Mouse (Mus musculus) embryonic facial prominence, embryonic 13.5 days (tissue): ENCODE data around the gene Atxn1. TPM values are rescaled to one million over a fixed set of nuclear protein-coding genes. Genes with fewer than 3 reads are reported as not detected.

Experiments
- ATAC-seq: fragments of 200-750 bp; cut with Nextera tagmentation; 2 replicates; pipeline ENCODE4 v1.8.0; 2017; ENCODE audit warnings: low read depth; ENCODE audit not compliant: insufficient number of reproducible peaks, insufficient read depth, low FRiP score, low TSS enrichment
- H3K27ac ChIP-seq: fragments of 300-500 bp; sonication (generic); 2 replicates; pipeline ENCODE4 v1.5.1; 2015; ENCODE audit warnings: moderate library complexity, mild to moderate bottlenecking, inconsistent platforms
- H3K27me3 ChIP-seq: fragments of 300-500 bp; sonication (generic); 2 replicates; pipeline ENCODE4 v1.6.1; 2015; ENCODE audit warnings: mild to moderate bottlenecking, inconsistent platforms
- H3K36me3 ChIP-seq: fragments of 300-500 bp; sonication (generic); 2 replicates; pipeline ENCODE4 v1.6.1; 2015; ENCODE audit warnings: mild to moderate bottlenecking, inconsistent platforms
- H3K4me1 ChIP-seq: fragments of 300-500 bp; sonication (generic); 2 replicates; pipeline ENCODE4 v1.6.1; 2015; ENCODE audit warnings: inconsistent platforms
- H3K4me2 ChIP-seq: fragments of 300-500 bp; sonication (generic); 2 replicates; pipeline ENCODE4 v1.6.1; 2015; ENCODE audit warnings: moderate library complexity, mild to moderate bottlenecking, inconsistent platforms
- H3K4me3 ChIP-seq: fragments of 300-500 bp; sonication (generic); 2 replicates; pipeline ENCODE4 v1.5.1; 2015; ENCODE audit warnings: mild to moderate bottlenecking, inconsistent platforms
- H3K9ac ChIP-seq: fragments of 300-500 bp; sonication (generic); 2 replicates; pipeline ENCODE4 v1.6.1; 2015; ENCODE audit warnings: mild to moderate bottlenecking, inconsistent platforms
- H3K9me3 ChIP-seq: fragments of 300-500 bp; sonication (generic); 2 replicates; pipeline ENCODE4 v1.6.1; 2016; ENCODE audit warnings: inconsistent platforms
- WGBS: fragments of 180-500 bp; shearing (Covaris S2); methylation state at CpG from one replicate; pipeline ENCODE4 v1.1.7; 2015; ENCODE audit warnings: mixed read lengths; 5-methylcytosine and 5-hydroxymethylcytosine counted together
- polyA plus RNA-seq: library from polyadenylated mRNA; unstranded; fragments of >200 nt; fragmentation: Nextera tagmentation; extraction: Ambion mirVana; gene quantifications from 2 replicates; pipeline ENCODE4 v1.2.1, GENCODE M21; 2015

Gene Atxn1
- polyA plus RNA-seq, 1 experiment from 2014 or later, result 5.5 TPM

DNA sequence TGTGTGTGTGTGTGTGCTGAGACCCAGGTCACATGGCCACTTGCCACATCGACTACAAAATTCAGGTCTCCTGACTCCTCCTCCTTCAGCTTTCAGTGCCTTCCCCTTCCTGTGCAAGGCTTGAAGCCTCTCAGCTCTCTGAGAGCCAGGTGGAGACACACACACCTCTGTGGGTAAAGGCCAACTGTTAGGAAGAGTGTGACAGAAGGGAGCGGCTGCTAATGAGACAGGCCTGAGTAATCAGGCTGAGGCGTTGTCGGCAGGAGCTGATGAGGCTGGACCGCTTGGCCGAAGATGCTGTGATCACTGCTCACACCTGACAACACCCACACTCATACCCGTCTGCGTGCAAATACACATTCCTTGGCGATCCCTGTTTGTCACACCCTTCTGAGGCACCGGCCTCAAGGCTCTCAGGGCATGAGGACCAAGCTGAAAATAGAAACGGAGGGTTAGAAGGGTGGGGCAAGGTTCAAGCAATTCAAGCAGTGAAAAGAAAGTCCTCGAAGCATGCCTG, 269.8 kb downstream of the Atxn1 start:
- no peaks in the 10 kb centered on the region for H3K27me3 ChIP-seq

DNA sequence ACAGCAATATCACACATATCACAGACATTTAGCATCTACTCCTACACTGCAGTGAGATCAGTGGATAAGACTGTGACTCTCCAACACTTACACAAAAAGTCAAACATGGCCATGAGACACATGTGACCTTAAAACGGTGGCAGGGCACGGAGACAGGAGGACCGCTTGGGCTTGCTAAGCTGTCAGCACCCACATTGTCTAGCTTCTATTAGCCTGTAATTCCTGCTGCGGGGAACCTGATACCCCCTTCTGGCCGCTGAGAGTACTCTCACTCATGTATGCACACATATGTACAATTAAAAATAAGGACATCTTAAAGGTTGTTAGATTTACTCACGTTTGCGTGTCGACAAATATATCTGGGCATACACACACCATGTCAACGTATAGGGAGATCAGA, 270.9 kb downstream of the Atxn1 start:
- Histone ChIP-seq H3K4me1 (peaks cover 31% of the 10 kb centered on the region), H3K9ac (no peak overlapping the region), H3K36me3 (0 out of 2 replicates have a peak, but pooled peaks cover 3% of the 10 kb centered on the region), H3K27me3 (no peaks in the 10 kb centered on the region), H3K4me2 (no peak overlapping the region), H3K4me3 (no peak overlapping the region), H3K9me3 (no peaks in the 10 kb centered on the region), H3K27ac (0 out of 2 replicates have a peak overlapping the region, but pooled peaks have one; percentile 40)
- 77% methylated on average over 9 of the region's 9 CpGs for WGBS
- ATAC-seq, result no peak

More for the DNA sequence above, 269.8 kb downstream of the Atxn1 start:
- H3K27ac ChIP-seq, result no peak overlapping the region
- H3K9ac ChIP-seq, result no peak overlapping the region
- H3K4me1 ChIP-seq, result peaks cover 36% of the 10 kb centered on the region
- H3K36me3 ChIP-seq, result 0 out of 2 replicates have a peak, but pooled peaks cover 3% of the 10 kb centered on the region
- H3K4me2 ChIP-seq, result no peak overlapping the region
- H3K9me3 ChIP-seq, result no peaks in the 10 kb centered on the region
- 88% methylated on average over 12 of the region's 12 CpGs for WGBS
- no peak for ATAC-seq
- H3K4me3 ChIP-seq, result no peak overlapping the region

DNA sequence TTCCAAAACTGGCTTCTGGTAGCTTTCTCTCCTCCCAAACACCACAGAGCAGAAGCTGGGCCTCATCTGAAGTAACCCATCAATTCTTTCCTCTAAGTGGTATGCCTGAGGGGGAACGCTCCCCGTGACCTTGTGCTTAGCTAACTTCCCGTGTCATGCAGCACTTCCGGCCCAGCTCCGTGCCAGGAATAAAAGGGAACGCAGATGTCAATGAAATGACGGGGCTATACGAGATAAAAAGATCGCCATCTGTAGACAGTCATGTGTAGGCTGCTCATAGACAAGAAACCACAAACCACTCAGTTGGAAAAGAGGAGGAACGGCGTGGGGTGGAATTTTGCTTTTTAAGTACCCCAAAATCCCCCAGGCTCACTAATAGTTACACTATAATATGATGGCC, 271.3 kb downstream of the Atxn1 start:
- H3K27ac ChIP-seq, result peak overlapping the region; percentile 40; the same call in 1 of the 2 replicates
- H3K4me1 ChIP-seq, result peaks cover 27% of the 10 kb centered on the region
- ATAC-seq, result no peak
- H3K4me2 ChIP-seq, result 0 out of 2 replicates have a peak overlapping the region, but pooled peaks have one; percentile 5
- WGBS, result 26% methylated on average over 11 of the region's 11 CpGs
- no peaks in the 10 kb centered on the region for H3K9me3 ChIP-seq
- H3K27me3 ChIP-seq, result no peaks in the 10 kb centered on the region
- no peak overlapping the region for H3K9ac ChIP-seq
- H3K36me3 ChIP-seq, result 0 out of 2 replicates have a peak, but pooled peaks cover 3% of the 10 kb centered on the region
- no peak overlapping the region for H3K4me3 ChIP-seq

DNA sequence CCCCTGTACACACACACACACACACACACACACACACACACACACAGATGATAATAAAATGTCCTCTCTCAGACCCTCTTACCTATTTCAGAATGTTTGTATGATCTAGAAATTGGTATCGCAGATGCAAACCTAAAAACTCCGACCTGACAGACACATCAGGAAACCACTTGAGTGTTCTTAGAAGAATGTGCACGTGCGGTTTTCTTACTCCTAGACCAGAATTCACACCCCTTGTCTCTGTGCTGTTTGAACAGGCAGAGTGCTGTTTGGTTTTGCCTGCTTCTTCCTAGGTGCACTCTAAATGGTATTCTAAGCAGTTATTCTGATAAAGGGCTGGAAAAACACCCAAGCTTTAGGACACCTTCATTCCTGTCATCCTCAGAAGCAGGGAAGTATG, 271.7 kb downstream of the Atxn1 start:
- WGBS, result 74% methylated on average over 4 of the region's 4 CpGs
- Histone ChIP-seq H3K4me1 (peaks cover 24% of the 10 kb centered on the region), H3K4me2 (0 out of 2 replicates have a peak overlapping the region, but pooled peaks have one; percentile 5), H3K4me3 (no peak overlapping the region), H3K9ac (no peak overlapping the region), H3K27ac (peak overlapping the region; percentile 40; the same call in 1 of the 2 replicates), H3K9me3 (no peaks in the 10 kb centered on the region), H3K27me3 (no peaks in the 10 kb centered on the region), H3K36me3 (0 out of 2 replicates have a peak, but pooled peaks cover 3% of the 10 kb centered on the region)
- no peak for ATAC-seq

DNA sequence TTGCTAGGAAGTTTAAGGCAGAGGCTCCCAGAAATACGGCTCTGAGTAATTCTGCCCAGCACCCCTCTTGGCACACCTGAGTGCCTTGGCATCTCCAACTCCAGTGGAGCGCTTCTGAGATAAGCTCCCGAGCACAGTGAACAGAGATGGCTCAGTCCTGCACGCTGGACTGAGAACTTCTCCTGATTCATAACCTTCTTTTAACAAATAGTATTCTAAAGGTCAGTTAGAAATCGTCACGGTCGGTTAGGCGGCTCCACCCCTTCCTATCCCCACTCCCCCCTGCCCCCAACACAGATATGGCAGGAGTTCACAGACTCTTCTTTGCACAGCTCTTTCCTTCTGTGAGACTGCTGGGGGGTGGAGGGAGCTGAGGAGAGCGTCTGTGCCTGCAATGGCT, 272.4 kb downstream of the Atxn1 start:
- ATAC-seq, result no peak
- WGBS, result 63% methylated on average over 9 of the region's 9 CpGs
- no peaks in the 10 kb centered on the region for H3K27me3 ChIP-seq
- peaks cover 21% of the 10 kb centered on the region for H3K4me1 ChIP-seq
- no peaks in the 10 kb centered on the region for H3K9me3 ChIP-seq
- no peak overlapping the region for H3K4me2 ChIP-seq
- no peak overlapping the region for H3K9ac ChIP-seq
- no peak overlapping the region for H3K27ac ChIP-seq
- no peaks in the 10 kb centered on the region for H3K36me3 ChIP-seq
- H3K4me3 ChIP-seq, result no peak overlapping the region

DNA sequence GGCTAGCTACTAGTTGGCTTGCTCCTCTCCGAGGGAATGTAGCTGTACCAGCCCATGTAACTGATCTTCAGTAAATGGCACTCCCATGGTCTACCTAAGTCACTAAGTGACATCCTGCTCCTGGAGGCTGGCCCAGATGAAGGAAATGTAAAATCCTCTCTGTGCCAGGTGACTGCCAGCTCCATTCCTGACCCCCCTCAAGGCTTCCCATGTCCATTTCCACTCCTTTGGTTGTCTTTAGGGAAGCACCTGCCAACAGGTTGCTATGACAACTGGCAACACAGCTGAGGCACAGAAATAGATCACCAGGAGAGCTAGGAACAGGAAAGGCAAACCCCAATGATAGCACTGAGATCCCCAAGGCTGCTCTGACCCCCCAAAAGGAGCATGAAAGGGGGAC, 274.4 kb downstream of the Atxn1 start:
- Histone ChIP-seq H3K27ac (no peak overlapping the region), H3K4me2 (no peak overlapping the region), H3K9ac (no peak overlapping the region), H3K4me1 (peaks cover 20% of the 10 kb centered on the region), H3K27me3 (no peaks in the 10 kb centered on the region), H3K36me3 (no peaks in the 10 kb centered on the region), H3K9me3 (no peaks in the 10 kb centered on the region), H3K4me3 (no peak overlapping the region)
- no peak for ATAC-seq
- 76% methylated on average over 1 of the region's 1 CpGs for WGBS

DNA sequence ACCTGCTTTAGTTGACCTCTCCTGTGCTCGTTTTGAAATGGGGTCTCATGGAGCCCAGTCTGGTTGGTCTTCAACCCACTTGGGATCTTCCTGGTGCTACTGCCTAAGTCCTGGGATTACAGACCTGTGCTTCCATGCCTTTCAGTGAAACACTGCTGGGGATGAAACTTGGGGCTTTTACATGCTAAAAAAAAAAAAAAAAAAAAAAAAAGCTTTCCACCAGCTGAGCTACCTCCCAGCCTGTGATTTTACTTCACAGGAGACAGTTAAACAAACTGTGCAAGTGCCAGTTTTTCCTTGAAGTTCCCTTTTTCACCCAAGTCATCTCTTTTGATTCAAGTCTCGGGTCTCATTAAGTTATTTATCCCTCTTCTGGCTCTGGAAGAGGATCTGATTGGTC, 275.9 kb downstream of the Atxn1 start:
- H3K4me2 ChIP-seq, result no peak overlapping the region
- ATAC-seq, result no peak
- WGBS, result 67% methylated on average over 2 of the region's 2 CpGs

DNA sequence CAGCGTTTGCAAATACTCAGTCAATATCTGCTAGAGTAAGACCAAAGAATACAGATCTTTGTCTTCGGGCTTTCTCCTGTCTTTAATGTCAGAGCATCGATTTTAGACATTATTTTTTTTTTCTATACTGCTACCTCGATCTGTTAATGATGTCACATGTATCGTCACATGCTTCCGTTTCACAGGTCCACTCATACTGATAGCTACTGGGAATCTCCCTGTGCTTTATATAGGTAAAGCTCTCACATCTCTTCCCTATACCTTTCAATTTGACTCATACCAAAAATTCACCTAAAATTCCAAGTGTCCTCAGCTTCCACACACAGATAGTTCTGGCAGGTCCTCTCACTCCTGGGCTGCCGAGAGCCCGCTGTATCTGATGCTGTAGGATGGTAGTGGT, 277.2 kb downstream of the Atxn1 start:
- Histone ChIP-seq H3K9me3 (no peaks in the 10 kb centered on the region), H3K27ac (no peak overlapping the region), H3K27me3 (no peaks in the 10 kb centered on the region), H3K4me1 (peaks cover 7% of the 10 kb centered on the region; the same call in 1 of the 2 replicates), H3K9ac (no peak overlapping the region), H3K36me3 (no peaks in the 10 kb centered on the region), H3K4me2 (no peak overlapping the region), H3K4me3 (no peak overlapping the region)
- no peak for ATAC-seq
- 90% methylated on average over 8 of the region's 8 CpGs for WGBS

More for the DNA sequence above, 275.9 kb downstream of the Atxn1 start:
- no peaks in the 10 kb centered on the region for H3K27me3 ChIP-seq
- H3K4me1 ChIP-seq, result peaks cover 18% of the 10 kb centered on the region
- H3K9me3 ChIP-seq, result no peaks in the 10 kb centered on the region
- no peak overlapping the region for H3K27ac ChIP-seq
- no peaks in the 10 kb centered on the region for H3K36me3 ChIP-seq
- H3K4me3 ChIP-seq, result no peak overlapping the region
- no peak overlapping the region for H3K9ac ChIP-seq

DNA sequence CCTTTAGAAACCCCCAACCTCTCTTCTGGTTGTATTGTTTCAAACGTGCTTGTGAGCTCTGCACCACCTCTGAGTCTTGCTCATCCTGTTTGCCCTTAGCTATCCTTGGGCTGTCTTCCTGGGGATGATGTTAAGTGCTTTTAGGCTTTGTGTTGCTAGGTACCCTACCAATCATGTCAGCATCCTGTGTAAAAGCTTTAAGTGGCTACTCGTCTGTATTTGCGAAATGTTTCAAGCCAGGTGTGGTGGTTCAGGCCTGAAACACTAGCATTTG, 278.6 kb downstream of the Atxn1 start:
- Histone ChIP-seq H3K4me1 (0 out of 2 replicates have a peak, but pooled peaks cover 4% of the 10 kb centered on the region), H3K4me3 (no peak overlapping the region), H3K9ac (no peak overlapping the region), H3K4me2 (no peak overlapping the region), H3K36me3 (no peaks in the 10 kb centered on the region), H3K27me3 (no peaks in the 10 kb centered on the region), H3K9me3 (no peaks in the 10 kb centered on the region), H3K27ac (no peak overlapping the region)
- ATAC-seq, result no peak
- WGBS, result 54% methylated on average over 3 of the region's 3 CpGs

DNA sequence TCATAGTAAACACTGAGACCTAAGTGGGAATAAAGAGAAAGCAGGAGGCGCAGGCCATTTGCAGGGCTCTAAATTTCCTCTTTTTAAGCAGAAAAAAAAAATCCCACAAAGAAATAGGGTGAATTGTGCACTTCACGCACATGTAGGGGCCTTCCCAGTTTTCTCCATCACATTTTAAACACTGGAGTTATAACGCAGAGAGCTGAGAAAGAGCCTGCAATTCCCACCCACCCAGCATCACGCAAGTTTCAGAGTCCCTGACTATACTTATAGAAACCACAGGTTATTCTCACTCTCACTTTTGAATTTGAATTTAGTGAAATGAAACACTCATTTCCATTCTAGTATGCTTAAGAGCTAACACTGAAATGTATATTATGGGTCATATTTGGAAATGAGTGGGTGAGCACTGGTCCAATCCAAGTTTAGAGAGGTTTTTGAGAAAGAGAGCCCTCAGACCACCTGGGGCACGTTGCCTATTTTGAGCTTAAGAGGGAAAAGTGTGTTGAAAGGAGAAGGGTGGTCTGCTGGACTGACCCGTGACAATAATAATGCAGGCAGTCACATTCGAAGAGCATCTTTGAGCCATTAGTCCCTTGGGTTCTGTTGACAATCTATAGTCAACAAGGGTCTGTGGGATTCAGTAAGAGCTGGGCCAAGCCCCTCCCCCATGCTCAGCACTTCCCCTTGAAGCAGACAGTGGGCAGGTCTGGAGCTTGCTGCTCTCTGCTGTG, 279.1 kb downstream of the Atxn1 start:
- Histone ChIP-seq H3K4me3 (no peak overlapping the region), H3K27me3 (no peaks in the 10 kb centered on the region), H3K9me3 (no peaks in the 10 kb centered on the region), H3K4me2 (no peak overlapping the region), H3K9ac (no peak overlapping the region), H3K4me1 (0 out of 2 replicates have a peak, but pooled peaks cover 4% of the 10 kb centered on the region), H3K27ac (no peak overlapping the region), H3K36me3 (no peaks in the 10 kb centered on the region)
- WGBS, result 76% methylated on average over 7 of the region's 7 CpGs
- ATAC-seq, result no peak

DNA sequence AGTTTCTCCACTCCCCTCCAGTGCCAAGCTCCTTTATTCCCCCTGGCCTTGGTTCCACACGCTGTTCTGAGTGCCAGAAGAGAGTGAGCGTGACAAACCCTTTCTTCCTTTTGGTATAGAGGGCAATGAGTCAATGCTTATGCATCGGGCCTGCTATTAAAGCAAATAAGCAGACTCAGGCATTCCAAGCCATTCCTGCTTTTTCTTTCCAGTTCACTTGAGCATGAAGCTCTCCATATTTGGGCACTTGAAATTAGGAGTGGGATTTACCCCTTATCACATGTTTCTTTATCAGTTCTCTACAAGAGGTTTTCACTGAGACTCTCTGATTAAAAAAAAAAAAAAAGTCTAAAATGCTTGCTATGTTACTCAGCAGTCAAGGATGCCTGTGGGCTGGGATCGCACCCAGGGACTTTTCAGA, 279.9 kb downstream of the Atxn1 start:
- H3K27me3 ChIP-seq, result no peaks in the 10 kb centered on the region
- 75% methylated on average over 4 of the region's 4 CpGs for WGBS
- H3K27ac ChIP-seq, result no peak overlapping the region
- H3K4me3 ChIP-seq, result no peak overlapping the region
- ATAC-seq, result no peak
- H3K9me3 ChIP-seq, result no peaks in the 10 kb centered on the region
- no peaks in the 10 kb centered on the region for H3K36me3 ChIP-seq
- H3K9ac ChIP-seq, result no peak overlapping the region
- H3K4me1 ChIP-seq, result no peaks in the 10 kb centered on the region
- H3K4me2 ChIP-seq, result no peak overlapping the region

DNA sequence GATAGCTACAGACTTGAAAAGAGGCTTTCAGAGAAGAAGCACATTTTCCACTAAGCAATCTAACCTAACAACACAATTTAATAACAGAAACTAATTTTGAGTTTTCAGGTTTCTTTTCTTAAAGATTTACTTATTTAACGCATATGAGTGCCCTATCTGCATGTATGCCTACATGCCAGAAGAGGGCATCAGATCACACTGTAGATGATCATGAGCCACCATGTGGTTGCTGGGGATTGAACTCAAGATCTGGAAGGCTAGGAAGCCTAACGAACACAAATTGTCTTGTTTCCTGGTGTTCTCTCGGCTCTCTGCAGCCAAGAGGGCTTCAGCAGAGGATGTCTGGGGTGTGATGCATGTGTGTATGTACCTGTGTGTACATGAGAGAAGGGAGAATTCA, 280.8 kb downstream of the Atxn1 start:
- H3K4me2 ChIP-seq, result no peak overlapping the region
- ATAC-seq, result no peak

More for the DNA sequence above, 280.8 kb downstream of the Atxn1 start:
- no peak overlapping the region for H3K9ac ChIP-seq
- no peaks in the 10 kb centered on the region for H3K9me3 ChIP-seq
- H3K4me3 ChIP-seq, result no peak overlapping the region
- H3K36me3 ChIP-seq, result no peaks in the 10 kb centered on the region
- no peaks in the 10 kb centered on the region for H3K27me3 ChIP-seq
- H3K27ac ChIP-seq, result no peak overlapping the region
- no peaks in the 10 kb centered on the region for H3K4me1 ChIP-seq
- 64% methylated on average over 3 of the region's 3 CpGs for WGBS
